Mouse (Mus musculus) fibroblast of lung, adult 2 months (primary cell): ENCODE results near the gene Srrt.
A peak's percentile ranks its signal among the peaks of the same experiment; 100 is the strongest.

Experiments used
- DNase-seq: peaks from one replicate; pipeline ENCODE4 v3.0.0-alpha.2; 2011; ENCODE audit warnings: low read depth

Gene Srrt

GRCm38 (mm10) chr5:137338256-137338655, 30.8 kb upstream of the Srrt start:
- peak; percentile 72 for DNase-seq

- no peak for DNase-seq
Measured at GRCm38 (mm10) chr5:137337190-137337589, 29.7 kb upstream of the Srrt start.

GRCm38 (mm10) chr5:137335066-137335465, 27.6 kb upstream of the Srrt start:
- no peak for DNase-seq

- no peak for DNase-seq
Measured at GRCm38 (mm10) chr5:137334317-137334716, 26.8 kb upstream of the Srrt start.

- peak; percentile 86 for DNase-seq
Measured at GRCm38 (mm10) chr5:137333512-137334174, 26.2 kb upstream of the Srrt start, which contains the start of gene Slc12a9. Gene Slc12a9, minus strand, starts transcription at chr5:137333597.

- no peak for DNase-seq
Measured at GRCm38 (mm10) chr5:137332857-137333511, 25.5 kb upstream of the Srrt start.

- DNase-seq, result no peak
Measured at GRCm38 (mm10) chr5:137330910-137331309, 23.4 kb upstream of the Srrt start.

GRCm38 (mm10) chr5:137320996-137321395, 13.5 kb upstream of the Srrt start:
- no peak for DNase-seq

GRCm38 (mm10) chr5:137318570-137318969, 11.1 kb upstream of the Srrt start:
- no peak for DNase-seq

- DNase-seq, result no peak
Measured at GRCm38 (mm10) chr5:137317361-137317760, 9.9 kb upstream of the Srrt start.

GRCm38 (mm10) chr5:137315084-137315903, 7.8 kb upstream of the Srrt start:
- DNase-seq, result no peak

GRCm38 (mm10) chr5:137314193-137315083, 7.0 kb upstream of the Srrt start, which contains the start of gene Trip6:
Gene Trip6, minus strand, starts transcription at chr5:137314404.
- peak; percentile 67 for DNase-seq

GRCm38 (mm10) chr5:137313466-137314192, 6.2 kb upstream of the Srrt start:
- DNase-seq, result no peak

- no peak for DNase-seq
Measured at GRCm38 (mm10) chr5:137308356-137308755, 882 bp upstream of the Srrt start.

- no peak for DNase-seq
Measured at GRCm38 (mm10) chr5:137306439-137307005, 952 bp downstream of the Srrt start.

GRCm38 (mm10) chr5:137305822-137306221, 1.7 kb downstream of the Srrt start:
- DNase-seq, result no peak

GRCm38 (mm10) chr5:137304816-137305215, 2.7 kb downstream of the Srrt start:
- no peak for DNase-seq

- no peak for DNase-seq
Measured at GRCm38 (mm10) chr5:137304165-137304564, 3.3 kb downstream of the Srrt start.

GRCm38 (mm10) chr5:137303609-137304008, 3.9 kb downstream of the Srrt start:
- no peak for DNase-seq

GRCm38 (mm10) chr5:137301253-137301652, 6.2 kb downstream of the Srrt start:
- DNase-seq, result no peak

- DNase-seq, result no peak
Measured at GRCm38 (mm10) chr5:137299240-137299639, 8.2 kb downstream of the Srrt start.
